Mouse (Mus musculus): ENCODE results near the gene Catsperg1. TPM values are rescaled to one million over a fixed set of nuclear protein-coding genes. Genes with fewer than 3 reads are reported as not detected.
"Not testable (repeated sequence)": the region's sequence is repeated elsewhere in the genome, so short reads cannot be mapped to it uniquely, and the experiment has no call there.

The Catsperg1 gene
- polyA plus RNA-seq, 1 experiment from 2014 or later, result 0.53 TPM

DNA sequence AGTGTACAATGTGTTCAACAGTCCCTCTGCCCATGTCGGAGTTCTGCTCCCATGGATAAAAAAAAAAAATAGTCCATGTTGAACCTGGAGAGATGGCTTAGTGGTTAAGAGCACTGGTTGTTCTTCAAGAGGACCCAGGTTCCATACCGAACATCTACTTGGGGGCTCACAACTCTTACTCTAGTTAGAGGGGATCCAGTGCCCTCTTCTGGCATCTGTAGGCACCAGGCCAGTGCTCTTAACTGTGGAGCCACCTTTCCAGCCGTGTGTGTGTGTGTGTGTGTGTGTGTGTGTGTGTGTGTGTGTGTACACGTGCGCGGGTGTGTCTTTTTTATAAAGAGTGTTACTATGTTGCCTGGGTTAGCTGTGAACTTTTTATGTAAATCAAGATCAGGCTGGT, 11.3 kb downstream of the Catsperg1 start:
- no peak overlapping the region for H3K9ac ChIP-seq (ENCODE audit: low read depth, low read length)
- no peak overlapping the region for H3K27ac ChIP-seq
- no peaks in the 10 kb centered on the region for H3K36me3 ChIP-seq (ENCODE audit: insufficient read depth, low read length)
- no peak overlapping the region for H3K4me2 ChIP-seq (ENCODE audit: low read length)
- no peak for ATAC-seq (replicated peaks; ENCODE audit: low FRiP score, low read depth)
- 82% methylated on average over 6 of the region's 6 CpGs for WGBS
- TF ChIP-seq CTCF (IDR thresholded peaks at IDR 0.05; ENCODE audit: low read depth), result no peak
- no peaks in the 10 kb centered on the region for H3K9me3 ChIP-seq (replicated peaks; ENCODE audit: low read length)
- DNase-seq (ENCODE audit: low spot score), result no peak
- no peaks in the 10 kb centered on the region for H3K4me1 ChIP-seq (replicated peaks; ENCODE audit: insufficient read depth, low read length)
- H3K4me3 ChIP-seq (replicated peaks; ENCODE audit: low read depth, low read length), result no peak overlapping the region
- no peaks in the 10 kb centered on the region for H3K27me3 ChIP-seq (ENCODE audit: insufficient read depth, low read length)

DNA sequence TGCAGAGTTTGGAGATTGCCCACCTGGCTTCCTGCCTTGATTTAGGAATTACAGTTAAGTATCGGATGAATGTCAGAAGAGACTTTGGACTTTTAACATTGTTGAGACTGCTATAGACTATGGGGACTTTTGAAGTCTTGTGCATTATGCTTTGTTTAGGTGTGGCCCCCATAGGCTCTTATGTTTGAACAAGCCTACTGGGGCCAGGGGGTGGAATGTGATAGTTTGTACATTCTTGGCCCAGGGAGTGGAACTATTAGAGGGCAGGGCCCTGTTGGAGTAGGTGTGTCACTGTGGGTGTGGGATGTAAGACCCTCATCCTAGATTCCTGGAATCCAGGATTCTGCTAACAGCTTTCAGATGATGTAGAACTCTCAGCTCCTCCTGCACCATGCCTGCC, 19.6 kb downstream of the Catsperg1 start:
- 100% methylated on average over 1 of the region's 1 CpGs for WGBS
- not testable (repeated sequence) for ATAC-seq (replicated peaks; ENCODE audit: low FRiP score, low read depth); H3K27me3 ChIP-seq (ENCODE audit: insufficient read depth, low read length); H3K9me3 ChIP-seq (replicated peaks; ENCODE audit: low read length); DNase-seq (ENCODE audit: low spot score); H3K4me1 ChIP-seq (replicated peaks; ENCODE audit: insufficient read depth, low read length); H3K9ac ChIP-seq (ENCODE audit: low read depth, low read length); H3K27ac ChIP-seq; H3K4me3 ChIP-seq (replicated peaks; ENCODE audit: low read depth, low read length); H3K36me3 ChIP-seq (ENCODE audit: insufficient read depth, low read length); H3K4me2 ChIP-seq (ENCODE audit: low read length)

DNA sequence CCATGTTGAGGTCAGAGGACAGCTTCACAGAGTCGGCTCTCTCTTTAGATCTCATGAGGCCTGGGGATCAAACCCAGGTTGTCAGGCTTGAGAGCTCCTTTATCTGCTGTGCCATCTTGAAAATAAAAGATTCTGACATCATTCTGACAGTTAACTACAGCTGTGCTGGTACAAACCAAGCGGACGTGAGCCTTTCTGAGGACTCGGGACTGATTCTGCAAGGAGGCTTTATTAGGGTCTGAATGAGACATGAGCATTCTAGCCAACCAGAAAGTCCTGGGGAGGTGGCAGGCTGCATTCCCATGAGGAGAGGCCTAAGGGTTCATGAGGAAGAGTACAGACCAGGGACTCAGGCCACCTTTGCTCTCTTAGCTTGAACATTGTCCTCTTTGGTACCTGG, 32.5 kb downstream of the Catsperg1 start:
- peaks cover 17% of the 10 kb centered on the region for H3K4me1 ChIP-seq (replicated peaks; ENCODE audit: insufficient read depth, low read length)
- not testable (repeated sequence) for H3K9ac ChIP-seq (ENCODE audit: low read depth, low read length); H3K9me3 ChIP-seq (replicated peaks; ENCODE audit: low read length); H3K27ac ChIP-seq; H3K36me3 ChIP-seq (ENCODE audit: insufficient read depth, low read length); ATAC-seq (replicated peaks; ENCODE audit: low FRiP score, low read depth); H3K4me2 ChIP-seq (ENCODE audit: low read length); DNase-seq (ENCODE audit: low spot score); H3K27me3 ChIP-seq (ENCODE audit: insufficient read depth, low read length); H3K4me3 ChIP-seq (replicated peaks; ENCODE audit: low read depth, low read length)
- 91% methylated on average over 4 of the region's 4 CpGs for WGBS

DNA sequence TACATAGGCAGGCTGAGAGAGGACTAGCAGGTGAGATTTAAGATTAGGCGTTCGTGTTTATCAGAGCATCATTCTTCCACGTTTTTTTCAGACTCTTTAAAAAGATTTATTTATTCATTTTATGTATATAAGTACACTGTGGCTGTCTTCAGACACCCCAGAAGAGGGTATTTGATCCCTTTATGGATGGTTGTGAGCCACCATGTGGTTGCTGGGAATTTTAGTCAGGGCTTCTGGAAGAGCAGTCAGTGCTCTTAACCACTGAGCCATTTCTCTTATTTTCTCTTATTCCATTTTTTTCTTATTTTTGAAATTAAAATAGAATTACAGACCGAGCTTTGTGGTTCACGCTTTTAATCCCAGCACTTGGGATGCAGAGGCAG, 33.0 kb downstream of the Catsperg1 start:
- ATAC-seq (replicated peaks; ENCODE audit: low FRiP score, low read depth) (peak; percentile 7; the same call in 1 of the 2 replicates), DNase-seq (ENCODE audit: low spot score) (no peak)
- Histone ChIP-seq H3K4me2 (ENCODE audit: low read length) (peak overlapping the region; percentile 21), H3K9ac (ENCODE audit: low read depth, low read length) (no peak overlapping the region), H3K27ac (no peak overlapping the region), H3K27me3 (ENCODE audit: insufficient read depth, low read length) (no peaks in the 10 kb centered on the region), H3K4me1 (replicated peaks; ENCODE audit: insufficient read depth, low read length) (peaks cover 17% of the 10 kb centered on the region), H3K9me3 (replicated peaks; ENCODE audit: low read length) (no peaks in the 10 kb centered on the region), H3K4me3 (replicated peaks; ENCODE audit: low read depth, low read length) (peak overlapping the region; percentile 89), H3K36me3 (ENCODE audit: insufficient read depth, low read length) (peaks cover 7% of the 10 kb centered on the region; the same call in 1 of the 2 replicates)
- TF ChIP-seq CTCF (IDR thresholded peaks at IDR 0.05; ENCODE audit: low read depth), result no peak
- WGBS, result 40% methylated on average over 5 of the region's 5 CpGs

DNA sequence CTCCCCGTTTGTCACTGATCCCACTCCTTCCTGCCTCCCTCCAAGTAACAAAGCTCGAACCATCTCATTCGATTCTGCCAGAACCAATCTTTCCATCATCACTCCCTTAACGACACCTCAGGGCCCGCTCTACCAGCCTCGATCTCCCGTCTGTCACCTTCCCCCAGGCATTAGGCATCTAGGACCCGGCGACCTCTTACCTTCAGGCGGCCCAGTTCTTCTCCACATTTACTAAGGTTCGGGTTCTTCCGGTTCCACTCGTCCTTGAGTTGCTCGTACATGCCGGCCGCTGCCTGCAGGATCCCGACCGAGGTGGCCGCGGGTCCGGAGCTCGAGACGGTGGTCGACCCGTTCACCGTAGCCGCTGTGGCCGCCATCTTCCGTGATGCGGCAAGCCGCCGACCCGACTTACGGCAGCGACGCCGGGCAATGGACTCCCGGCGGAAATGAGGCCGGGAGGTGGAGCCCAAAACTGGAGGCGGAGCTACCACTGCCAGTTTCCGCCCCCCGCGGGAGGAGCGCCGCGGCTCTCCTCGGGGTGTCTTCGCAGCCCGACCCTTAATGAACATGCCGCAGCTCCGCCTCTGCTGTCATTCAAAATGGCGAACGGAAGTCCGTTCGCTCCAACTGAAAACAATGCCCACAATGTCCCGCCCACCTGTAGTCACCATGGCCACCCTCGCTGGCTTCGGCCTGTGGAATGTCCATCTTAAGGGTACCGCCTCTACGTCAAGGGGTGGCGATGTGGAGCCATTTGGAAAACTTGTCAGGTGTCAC, 33.6 kb downstream of the Catsperg1 start, which contains the start of gene Psmd8:
Gene Psmd8 (minus strand): TSS at position 625 of the 777 bp plus-strand sequence.
- Histone ChIP-seq H3K4me1 (replicated peaks; ENCODE audit: insufficient read depth, low read length) (peaks cover 17% of the 10 kb centered on the region), H3K9ac (ENCODE audit: low read depth, low read length) (peak within 1 kb of the TSS; percentile 83), H3K4me3 (replicated peaks; ENCODE audit: low read depth, low read length) (peak within 1 kb of the TSS; percentile 89), H3K27ac (peak within 1 kb of the TSS; percentile 80), H3K36me3 (ENCODE audit: insufficient read depth, low read length) (peaks cover 12% of the 10 kb centered on the region; the same call in 1 of the 2 replicates), H3K4me2 (ENCODE audit: low read length) (peak within 1 kb of the TSS; percentile 86), H3K27me3 (ENCODE audit: insufficient read depth, low read length) (no peaks in the 10 kb centered on the region), H3K9me3 (replicated peaks; ENCODE audit: low read length) (no peaks in the 10 kb centered on the region)
- TF ChIP-seq CTCF (IDR thresholded peaks at IDR 0.05; ENCODE audit: low read depth), result peak; percentile 67
- ATAC-seq (replicated peaks; ENCODE audit: low FRiP score, low read depth) (peak; percentile 95), DNase-seq (ENCODE audit: low spot score) (peak; percentile 98)
- under 1% methylated on average over 62 of the region's 62 CpGs for WGBS

DNA sequence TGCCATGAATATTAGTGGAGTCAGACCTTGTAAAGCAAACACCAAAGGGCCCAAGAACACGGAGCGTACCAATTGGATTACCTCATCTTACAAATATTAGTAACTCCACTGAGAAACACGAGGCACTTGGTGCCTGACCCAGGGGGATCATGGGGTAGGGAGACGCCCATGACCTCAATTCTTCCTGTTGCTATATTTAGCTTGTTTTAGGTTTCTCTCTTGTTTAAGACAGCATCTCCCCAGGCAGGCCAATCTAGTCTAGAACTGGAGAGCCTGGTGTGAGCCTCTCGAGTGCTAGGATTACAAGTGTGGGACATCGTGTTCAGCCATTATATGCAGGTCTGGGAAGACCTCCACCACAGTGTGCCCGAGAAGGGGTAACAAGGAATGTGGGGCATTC, 34.5 kb downstream of the Catsperg1 start:
- peak overlapping the region; percentile 89 for H3K4me3 ChIP-seq (replicated peaks; ENCODE audit: low read depth, low read length)
- peaks cover 17% of the 10 kb centered on the region; the same call in 1 of the 2 replicates for H3K36me3 ChIP-seq (ENCODE audit: insufficient read depth, low read length)
- WGBS, result 24% methylated on average over 7 of the region's 7 CpGs
- peak; percentile 35 for DNase-seq (ENCODE audit: low spot score)
- peak overlapping the region; percentile 86 for H3K4me2 ChIP-seq (ENCODE audit: low read length)
- TF ChIP-seq CTCF (IDR thresholded peaks at IDR 0.05; ENCODE audit: low read depth), result no peak
- no peaks in the 10 kb centered on the region for H3K9me3 ChIP-seq (replicated peaks; ENCODE audit: low read length)
- no peaks in the 10 kb centered on the region for H3K27me3 ChIP-seq (ENCODE audit: insufficient read depth, low read length)
- H3K9ac ChIP-seq (ENCODE audit: low read depth, low read length), result peak overlapping the region; percentile 83
- H3K4me1 ChIP-seq (replicated peaks; ENCODE audit: insufficient read depth, low read length), result peaks cover 17% of the 10 kb centered on the region
- H3K27ac ChIP-seq, result peak overlapping the region; percentile 80; the same call in 1 of the 2 replicates
- ATAC-seq (replicated peaks; ENCODE audit: low FRiP score, low read depth), result no peak

Measured in kidney, postnatal 0 days (tissue).